Mouse (Mus musculus): ENCODE measurements around the gene Ric1. TPM values are rescaled to one million over a fixed set of nuclear protein-coding genes. Genes with fewer than 3 reads are reported as not detected.
A peak's percentile ranks its signal among the peaks of the same experiment; 100 is the strongest.

Gene Ric1
- total and polyA plus RNA-seq, 3 experiments, result 41.0 to 77.2 (median 54.2) TPM

DNA sequence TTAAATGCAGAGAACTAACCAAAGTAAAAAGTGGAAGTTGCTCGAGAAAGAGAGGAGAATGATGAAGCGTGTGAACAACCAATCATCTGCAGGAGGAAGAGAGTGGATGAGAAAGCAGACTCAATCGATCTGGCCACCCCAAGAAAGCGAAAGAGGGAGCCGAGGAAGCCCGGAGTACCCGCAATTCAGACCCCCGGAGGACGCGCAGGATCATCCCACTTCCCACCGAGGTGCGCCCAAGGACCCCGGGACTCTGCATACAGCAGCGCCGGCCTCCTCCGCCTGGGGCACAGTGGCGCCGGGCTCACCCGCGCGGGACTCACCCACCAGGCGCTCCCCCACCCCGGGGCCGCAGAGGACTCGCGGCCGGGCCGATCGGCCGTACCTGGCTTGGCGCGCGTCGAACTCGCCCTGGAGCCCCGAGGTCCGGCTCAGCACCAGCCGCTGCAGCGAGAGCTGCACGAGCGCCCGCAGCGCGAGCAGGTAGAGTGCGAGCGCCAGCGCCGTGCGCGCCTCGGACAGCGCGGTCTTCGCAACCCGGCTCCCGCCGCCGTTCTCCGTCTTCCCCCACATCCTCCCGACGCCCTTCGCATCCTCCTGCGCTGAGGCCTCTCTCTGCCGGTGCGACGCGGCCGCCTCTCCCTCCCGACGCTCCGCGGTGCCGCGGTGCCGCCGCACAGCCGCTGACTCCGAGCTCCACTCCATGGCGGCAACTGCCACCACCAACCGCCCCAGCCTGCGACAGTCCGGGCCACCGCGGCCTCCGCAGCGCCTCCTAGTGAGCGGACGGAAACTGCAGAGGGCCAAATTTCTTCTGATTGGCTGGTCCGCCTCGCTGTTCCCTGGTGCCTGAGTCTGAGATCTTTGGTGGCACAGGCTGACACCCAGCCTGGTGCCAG is 125.8 kb downstream of the Ric1 start, which contains the start of gene Ermp1:
TSS of gene Ermp1 (minus strand) at position 765 of the 899 bp plus-strand sequence.
- Histone ChIP-seq H3K9me3 (replicated peaks; ENCODE audit: insufficient read depth, low read length) (no peaks in the 10 kb centered on the region), H3K9ac (ENCODE audit: control insufficient read depth, low read depth, low read length, poor library complexity, severe bottlenecking) (peak within 1 kb of the TSS; percentile 75)
- peak; percentile 100 for DNase-seq (ENCODE audit: low read depth, low spot score)
- TF ChIP-seq MXI1 (IDR thresholded peaks at IDR 0.05; ENCODE audit: low read depth, low read length) (peak; percentile 88), KAT2A (conservative IDR thresholded peaks at IDR 0.05; ENCODE audit: low read depth, low read length) (no peak; the same call in 1 of the 2 replicates), NELFE (IDR thresholded peaks at IDR 0.05; ENCODE audit: low read depth, low read length) (peak; percentile 99), ZKSCAN1 (IDR thresholded peaks at IDR 0.05; ENCODE audit: low read depth, low read length) (no peak), GABPA (IDR thresholded peaks at IDR 0.05; ENCODE audit: low read depth, low read length) (no peak), RCOR1 (IDR thresholded peaks at IDR 0.05; ENCODE audit: low read depth, low read length) (peak; percentile 86), UBTF (IDR thresholded peaks at IDR 0.05; ENCODE audit: borderline replicate concordance, insufficient read depth, low read depth, low read length) (peak; percentile 99), SIN3A (IDR thresholded peaks at IDR 0.05; ENCODE audit: low read length) (peak; percentile 96), ZC3H11A (IDR thresholded peaks at IDR 0.05; ENCODE audit: low read depth, low read length) (peak; percentile 38; the same call in 1 of the 2 replicates), ELF1 (IDR thresholded peaks at IDR 0.05; ENCODE audit: low read depth, low read length) (peak; percentile 82), MEF2A (IDR thresholded peaks at IDR 0.05; ENCODE audit: extremely low read depth, insufficient replicate concordance, low read depth, low read length, poor library complexity, severe bottlenecking) (0 out of 2 replicates have a peak, but pooled peaks have one; percentile 8), TBP (IDR thresholded peaks at IDR 0.05; ENCODE audit: low read depth, low read length) (peak; percentile 96), BHLHE40 (IDR thresholded peaks at IDR 0.05; ENCODE audit: borderline replicate concordance, low read depth, low read length) (no peak), SMC3 (IDR thresholded peaks at IDR 0.05; ENCODE audit: low read depth, low read length) (peak; percentile 69), MYC (IDR thresholded peaks at IDR 0.05; ENCODE audit: low read depth, low read length) (peak; percentile 87), HCFC1 (IDR thresholded peaks at IDR 0.05; ENCODE audit: low read depth, low read length) (peak; percentile 89), RAD21 (IDR thresholded peaks at IDR 0.05; ENCODE audit: low read depth, low read length) (peak; percentile 54), NRF1 (IDR thresholded peaks at IDR 0.05; ENCODE audit: insufficient read depth, low read depth, low read length, poor library complexity, severe bottlenecking) (peak; percentile 39; the same call in 1 of the 2 replicates), JUND (IDR thresholded peaks at IDR 0.05; ENCODE audit: low read depth, low read length) (peak; percentile 59; the same call in 1 of the 2 replicates), MAX (IDR thresholded peaks at IDR 0.05; ENCODE audit: low read length) (peak; percentile 54; the same call in 1 of the 2 replicates), CHD1 (IDR thresholded peaks at IDR 0.05; ENCODE audit: low read depth, low read length) (peak; percentile 96; the same call in 1 of the 2 replicates), CTCF (IDR thresholded peaks at IDR 0.05 in 2 of 3, conservative IDR thresholded peaks at IDR 0.05 in 1 of 3; ENCODE audit: control insufficient read depth in 1 of 3, insufficient read depth in 1 of 3, low read depth in 2 of 3, low read length in 3 of 3, poor library complexity in 1 of 3, severe bottlenecking in 1 of 3) (peak; percentile 99 to 100 (median 100)), MAFK (IDR thresholded peaks at IDR 0.05; ENCODE audit: borderline replicate concordance, low read depth, low read length) (no peak), USF2 (IDR thresholded peaks at IDR 0.05; ENCODE audit: borderline replicate concordance in 1 of 2, insufficient read depth in 1 of 2, low read depth in 1 of 2, low read length in 2 of 2) (no peak), USF1 (IDR thresholded peaks at IDR 0.05; ENCODE audit: low read depth, low read length) (peak; percentile 55), E2F4 (IDR thresholded peaks at IDR 0.05; ENCODE audit: borderline replicate concordance, low read depth, low read length) (no peak; the same call in 1 of the 2 replicates), MYB (IDR thresholded peaks at IDR 0.05; ENCODE audit: low read depth, low read length) (peak; percentile 96), GATA1 (IDR thresholded peaks at IDR 0.05; ENCODE audit: low read depth, low read length) (peak; percentile 52), POLR2A (IDR thresholded peaks at IDR 0.05; ENCODE audit: control insufficient read depth in 1 of 2, insufficient read depth in 1 of 2, low read depth in 1 of 2, low read length in 2 of 2, poor library complexity in 1 of 2) (peak; percentile 98 to 100), MAZ (IDR thresholded peaks at IDR 0.05; ENCODE audit: low read depth, low read length) (peak; percentile 90), ZMIZ1 (IDR thresholded peaks at IDR 0.05; ENCODE audit: low read depth, low read length) (peak; percentile 98), ETS1 (IDR thresholded peaks at IDR 0.05; ENCODE audit: low read depth, low read length) (peak; percentile 69), CHD2 (IDR thresholded peaks at IDR 0.05; ENCODE audit: low read length) (no peak), EP300 (IDR thresholded peaks at IDR 0.05; ENCODE audit: low read depth in 1 of 2, low read length in 2 of 2) (peak; percentile 37 to 72)

More for the DNA sequence above, 125.8 kb downstream of the Ric1 start, which contains the start of gene Ermp1:
- H3K4me3 ChIP-seq (ENCODE audit: control insufficient read depth in 1 of 2, insufficient read depth in 1 of 2, low read depth in 2 of 2, low read length in 2 of 2), result peak within 1 kb of the TSS; percentile 69 to 77
- no peaks in the 10 kb centered on the region for H3K27me3 ChIP-seq (ENCODE audit: control insufficient read depth in 1 of 2, insufficient read depth in 2 of 2, low read length in 2 of 2)
- peak within 1 kb of the TSS; percentile 64 for H3K27ac ChIP-seq (ENCODE audit: control insufficient read depth, low read depth, low read length)
- H3K79me2 ChIP-seq (ENCODE audit: control insufficient read depth, insufficient read depth, low read length, poor library complexity), result peaks cover 20% of the 10 kb centered on the region
- peaks cover 25 to 33% of the 10 kb centered on the region in 2 experiments for H3K36me3 ChIP-seq (ENCODE audit: control insufficient read depth in 1 of 2, insufficient read depth in 2 of 2, low read length in 2 of 2)
- H3K4me1 ChIP-seq (ENCODE audit: control insufficient read depth in 1 of 2, insufficient read depth in 2 of 2, low read length in 2 of 2), result peaks cover 15 to 23% of the 10 kb centered on the region in 2 experiments

Measured in MEL (cell line).